Mouse (Mus musculus) spleen, adult 2 months (tissue): Measurements from ENCODE around the gene Gpr160.

Source experiments
- CTCF ChIP-seq: fragments of 200-500 bp; IDR thresholded peaks from 2 replicates; pipeline ENCODE4 v1.5.1; 2011; ENCODE audit warnings: mild to moderate bottlenecking, inconsistent platforms; ENCODE audit not compliant: insufficient read depth, insufficient read length, insufficient replicate concordance; ENCODE audit errors: extremely low read depth
- POLR2A ChIP-seq: fragments of 200-500 bp; IDR thresholded peaks from 2 replicates; pipeline ENCODE4 v1.6.1; 2011; ENCODE audit warnings: low read depth, low read length, inconsistent platforms

DNA sequence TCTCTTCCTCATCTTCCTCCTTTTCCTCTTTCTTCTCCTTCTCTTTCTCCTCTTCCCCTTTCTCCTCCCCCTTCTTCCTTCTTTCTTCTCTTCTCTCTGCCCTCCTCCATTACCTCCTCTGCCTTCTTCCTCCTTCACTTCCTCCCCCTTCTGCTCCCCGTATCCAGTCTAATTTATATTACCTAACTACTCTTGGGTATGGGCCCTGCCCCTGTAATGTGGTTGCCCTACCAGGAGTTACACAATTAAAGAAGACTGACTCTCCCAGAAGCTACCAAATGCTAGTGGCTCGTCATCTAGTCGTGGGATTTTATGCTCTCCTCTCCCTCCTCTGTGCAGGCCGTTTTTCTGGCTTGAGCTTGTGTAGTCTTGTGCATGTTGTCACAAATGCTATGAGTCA, 5.0 kb downstream of the Gpr160 start:
- no peak for TF ChIP-seq CTCF
- TF ChIP-seq POLR2A = no peak
